Mouse (Mus musculus) hindbrain, embryonic 15.5 days (tissue): Measurements from ENCODE around the gene Tenm3. TPM values are rescaled to one million over a fixed set of nuclear protein-coding genes. Genes with fewer than 3 reads are reported as not detected.

ENCODE experiments used
- ATAC-seq: fragments of 200-750 bp; cut with Nextera tagmentation; 2 replicates; pipeline ENCODE4 v1.8.0; 2017; ENCODE audit warnings: low read depth, moderate number of reproducible peaks, moderate TSS enrichment; ENCODE audit not compliant: low FRiP score
- H3K27ac ChIP-seq: fragments of 300-500 bp; sonication (generic); replicated peaks from 2 replicates; pipeline ENCODE4 v1.5.1; 2015; ENCODE audit warnings: mild to moderate bottlenecking, inconsistent platforms
- H3K27me3 ChIP-seq: fragments of 300-500 bp; sonication (generic); 2 replicates; pipeline ENCODE4 v1.6.1; 2015; ENCODE audit warnings: control low read depth, inconsistent platforms
- H3K36me3 ChIP-seq: fragments of 300-500 bp; sonication (generic); 2 replicates; pipeline ENCODE4 v1.6.1; 2015; ENCODE audit warnings: control low read depth, inconsistent platforms
- H3K4me1 ChIP-seq: fragments of 300-500 bp; sonication (generic); replicated peaks from 2 replicates; pipeline ENCODE4 v1.6.1; 2015; ENCODE audit warnings: control low read depth, inconsistent platforms
- H3K4me2 ChIP-seq: fragments of 300-500 bp; sonication (generic); 2 replicates; pipeline ENCODE4 v1.6.1; 2015; ENCODE audit warnings: moderate library complexity, mild to moderate bottlenecking, inconsistent platforms
- H3K4me3 ChIP-seq: fragments of 300-500 bp; sonication (generic); 2 replicates; pipeline ENCODE4 v1.5.1; 2015; ENCODE audit warnings: mild to moderate bottlenecking, inconsistent platforms
- H3K9ac ChIP-seq: fragments of 300-500 bp; sonication (generic); 2 replicates; pipeline ENCODE4 v1.6.1; 2015; ENCODE audit warnings: inconsistent platforms
- H3K9me3 ChIP-seq: fragments of 300-500 bp; sonication (generic); 2 replicates; pipeline ENCODE4 v1.6.1; 2016; ENCODE audit warnings: control low read depth, inconsistent platforms
- WGBS: fragments of 180-500 bp; shearing (Covaris S2); methylation state at CpG from one replicate; pipeline ENCODE4 v1.1.7; 2015; 5-methylcytosine and 5-hydroxymethylcytosine counted together
- polyA plus RNA-seq: library from polyadenylated mRNA; unstranded; fragments of >200 nt; fragmentation: Nextera tagmentation; extraction: Ambion mirVana; gene quantifications from 2 replicates; pipeline ENCODE4 v1.2.1, GENCODE M21; 2015

The Tenm3 gene
- polyA plus RNA-seq, 1 experiment from 2014 or later = 32.7 TPM

- H3K9me3 ChIP-seq = no peaks in the 10 kb centered on the region
- H3K4me1 ChIP-seq = 0 out of 2 replicates have a peak, but pooled peaks cover 13% of the 10 kb centered on the region
- H3K4me2 ChIP-seq = peak overlapping the region; percentile 92
- peak; percentile 95 for ATAC-seq
- peak overlapping the region; percentile 90 for H3K27ac ChIP-seq
- no peaks in the 10 kb centered on the region for H3K27me3 ChIP-seq
- peak overlapping the region; percentile 63 for H3K4me3 ChIP-seq
- under 1% methylated on average over 63 of the region's 86 CpGs for WGBS
- H3K36me3 ChIP-seq = no peaks in the 10 kb centered on the region
- peak overlapping the region; percentile 61 for H3K9ac ChIP-seq
These were observed 288.8 kb downstream of the Tenm3 start for GRCm38 (mm10) chr8:48554762-48555545.

DNA sequence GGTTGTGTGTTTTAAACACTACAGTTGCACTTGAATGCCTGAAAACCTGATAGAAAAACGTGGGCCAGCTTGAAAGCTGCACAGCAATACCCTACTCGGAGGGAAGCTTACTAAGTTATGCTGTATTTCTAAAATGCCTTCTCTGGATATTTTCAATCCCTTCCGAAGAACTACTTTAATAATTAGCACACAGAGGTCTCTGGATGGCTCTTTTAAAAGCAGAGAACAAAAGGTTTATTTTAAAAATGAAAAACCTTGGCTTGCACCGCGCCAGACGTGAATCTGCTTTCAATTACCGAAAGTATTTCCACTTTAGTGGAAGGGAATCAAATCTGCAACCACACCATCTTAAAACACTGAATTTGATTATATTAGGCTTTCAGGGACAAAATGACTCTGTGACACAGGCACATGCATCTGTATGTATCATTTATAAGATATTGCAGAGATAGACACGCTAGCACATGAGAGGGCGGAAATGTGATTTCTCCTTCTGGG is 289.9 kb downstream of the Tenm3 start:
- H3K4me3 ChIP-seq = peak overlapping the region; percentile 63
- H3K36me3 ChIP-seq = no peaks in the 10 kb centered on the region
- peak overlapping the region; percentile 92 for H3K4me2 ChIP-seq
- H3K27me3 ChIP-seq = no peaks in the 10 kb centered on the region
- no peak for ATAC-seq
- H3K9ac ChIP-seq = peak overlapping the region; percentile 61
- no peaks in the 10 kb centered on the region for H3K9me3 ChIP-seq
- H3K4me1 ChIP-seq = 0 out of 2 replicates have a peak, but pooled peaks cover 10% of the 10 kb centered on the region
- under 1% methylated on average over 9 of the region's 9 CpGs for WGBS
- peak overlapping the region; percentile 90 for H3K27ac ChIP-seq

DNA sequence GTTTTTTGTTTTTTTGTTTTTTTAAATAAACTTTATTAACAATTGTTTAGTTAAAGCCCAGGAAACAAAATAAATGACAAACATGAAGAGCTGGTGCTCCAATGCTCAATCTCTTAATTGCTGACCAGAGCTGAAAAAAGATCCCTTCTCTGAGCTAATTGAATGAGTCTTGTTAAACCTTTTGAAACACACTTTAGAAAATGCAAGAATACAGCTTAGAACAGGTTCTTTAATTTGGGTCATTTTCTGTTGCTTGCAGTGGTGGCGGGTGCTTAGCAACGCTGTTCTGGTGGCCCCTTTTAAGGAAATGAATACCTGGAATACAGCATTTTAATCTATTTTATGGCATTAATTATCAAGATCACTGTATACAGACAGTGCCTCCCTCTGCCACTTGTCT is 291.4 kb downstream of the Tenm3 start:
- no peaks in the 10 kb centered on the region for H3K9me3 ChIP-seq
- ATAC-seq = no peak
- WGBS = 56% methylated on average over 2 of the region's 2 CpGs
- no peaks in the 10 kb centered on the region for H3K27me3 ChIP-seq
- peak overlapping the region; percentile 92 for H3K4me2 ChIP-seq
- no peaks in the 10 kb centered on the region for H3K36me3 ChIP-seq
- 0 out of 2 replicates have a peak, but pooled peaks cover 10% of the 10 kb centered on the region for H3K4me1 ChIP-seq
- no peak overlapping the region for H3K27ac ChIP-seq
- 0 out of 2 replicates have a peak overlapping the region, but pooled peaks have one; percentile 13 for H3K9ac ChIP-seq
- H3K4me3 ChIP-seq = no peak overlapping the region

DNA sequence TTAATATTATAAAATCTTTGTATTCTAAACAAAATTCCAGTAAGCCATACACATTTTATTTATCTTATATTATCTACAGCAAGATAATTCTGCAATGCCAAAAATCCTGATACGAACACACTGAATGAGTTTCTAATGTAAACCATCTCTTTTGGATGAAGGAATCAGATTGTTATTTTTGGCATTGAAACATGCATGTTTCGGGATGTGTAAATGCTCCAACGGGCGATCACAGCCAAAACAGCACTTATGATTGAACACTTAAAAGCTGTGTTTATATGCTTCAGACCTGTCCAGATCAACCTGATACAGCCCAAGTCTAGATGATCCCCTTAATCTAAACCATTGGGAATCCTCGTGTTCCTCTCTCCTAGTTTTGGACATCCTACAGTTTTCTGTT is 292.4 kb downstream of the Tenm3 start:
- no peak overlapping the region for H3K9ac ChIP-seq
- no peak overlapping the region for H3K4me2 ChIP-seq
- no peak overlapping the region for H3K4me3 ChIP-seq
- H3K27ac ChIP-seq = no peak overlapping the region
- H3K4me1 ChIP-seq = 0 out of 2 replicates have a peak, but pooled peaks cover 10% of the 10 kb centered on the region
- no peaks in the 10 kb centered on the region for H3K27me3 ChIP-seq
- no peak for ATAC-seq
- no peaks in the 10 kb centered on the region for H3K9me3 ChIP-seq
- no peaks in the 10 kb centered on the region for H3K36me3 ChIP-seq
- 70% methylated on average over 5 of the region's 5 CpGs for WGBS

DNA sequence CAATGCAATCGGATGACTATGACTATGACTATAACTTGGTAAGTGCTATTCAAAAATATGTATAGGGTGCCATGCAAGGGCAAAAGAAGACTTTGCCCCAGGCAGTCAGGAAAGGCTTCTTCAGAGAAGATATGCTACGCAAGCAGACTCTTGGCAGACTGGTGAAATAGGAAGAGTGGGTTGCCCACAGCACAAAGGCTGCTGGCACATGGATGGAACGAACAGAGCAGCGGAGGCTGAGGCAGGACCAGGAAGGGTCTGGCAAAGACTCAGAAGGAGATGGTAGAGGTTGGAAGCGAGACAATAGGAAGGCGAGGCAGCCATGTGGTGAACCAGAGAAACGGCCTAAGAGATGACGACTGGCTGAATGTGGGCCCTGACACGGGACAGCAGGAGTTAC is 294.8 kb downstream of the Tenm3 start:
- no peak for ATAC-seq
- Histone ChIP-seq H3K9ac (no peak overlapping the region), H3K9me3 (no peaks in the 10 kb centered on the region), H3K4me2 (no peak overlapping the region), H3K4me1 (0 out of 2 replicates have a peak, but pooled peaks cover 5% of the 10 kb centered on the region), H3K36me3 (no peaks in the 10 kb centered on the region), H3K4me3 (no peak overlapping the region), H3K27ac (no peak overlapping the region), H3K27me3 (no peaks in the 10 kb centered on the region)
- WGBS = 84% methylated on average over 9 of the region's 9 CpGs

DNA sequence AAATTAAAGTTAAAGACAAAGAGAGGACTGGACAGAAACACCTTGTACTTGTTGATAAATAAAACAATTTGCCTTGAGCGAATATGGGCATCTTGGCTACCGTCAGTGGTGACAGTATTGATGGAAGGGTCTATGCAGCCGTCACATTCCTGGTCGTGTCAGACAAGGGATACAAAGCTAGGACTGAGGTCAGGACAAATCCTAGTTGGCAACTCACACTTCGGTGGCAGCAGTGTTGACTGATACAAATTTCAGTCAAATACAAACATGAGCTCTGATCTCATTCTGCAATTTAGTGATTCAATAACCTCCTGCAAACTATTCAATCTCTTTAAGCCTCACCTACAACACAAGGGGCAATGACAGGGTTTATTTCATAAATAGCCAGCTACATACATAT is 298.1 kb downstream of the Tenm3 start:
- ATAC-seq = no peak
- peaks cover 11% of the 10 kb centered on the region for H3K4me1 ChIP-seq
- H3K4me3 ChIP-seq = no peak overlapping the region
- no peaks in the 10 kb centered on the region for H3K36me3 ChIP-seq
- no peaks in the 10 kb centered on the region for H3K27me3 ChIP-seq
- H3K9ac ChIP-seq = no peak overlapping the region
- no peak overlapping the region for H3K4me2 ChIP-seq
- WGBS = 74% methylated on average over 5 of the region's 5 CpGs
- H3K9me3 ChIP-seq = no peaks in the 10 kb centered on the region
- no peak overlapping the region for H3K27ac ChIP-seq

- H3K9me3 ChIP-seq = no peaks in the 10 kb centered on the region
- H3K4me3 ChIP-seq = no peak overlapping the region
- no peaks in the 10 kb centered on the region for H3K36me3 ChIP-seq
- H3K4me1 ChIP-seq = peaks cover 12% of the 10 kb centered on the region
- no peak for ATAC-seq
- 56% methylated on average over 7 of the region's 7 CpGs for WGBS
- H3K27ac ChIP-seq = no peak overlapping the region
- no peaks in the 10 kb centered on the region for H3K27me3 ChIP-seq
- no peak overlapping the region for H3K9ac ChIP-seq
- no peak overlapping the region for H3K4me2 ChIP-seq
These were observed 298.9 kb downstream of the Tenm3 start for GRCm38 (mm10) chr8:48544840-48545239.

- H3K27me3 ChIP-seq = no peaks in the 10 kb centered on the region
- H3K9me3 ChIP-seq = no peaks in the 10 kb centered on the region
- H3K36me3 ChIP-seq = no peaks in the 10 kb centered on the region
- H3K4me1 ChIP-seq = peaks cover 12% of the 10 kb centered on the region
- no peak for ATAC-seq
- no peak overlapping the region for H3K4me3 ChIP-seq
- H3K27ac ChIP-seq = no peak overlapping the region; the same call in 1 of the 2 replicates
- no peak overlapping the region for H3K9ac ChIP-seq
- H3K4me2 ChIP-seq = peak overlapping the region; percentile 35
- WGBS = 59% methylated on average over 17 of the region's 17 CpGs
These were observed 301.6 kb downstream of the Tenm3 start for GRCm38 (mm10) chr8:48542141-48542540.

DNA sequence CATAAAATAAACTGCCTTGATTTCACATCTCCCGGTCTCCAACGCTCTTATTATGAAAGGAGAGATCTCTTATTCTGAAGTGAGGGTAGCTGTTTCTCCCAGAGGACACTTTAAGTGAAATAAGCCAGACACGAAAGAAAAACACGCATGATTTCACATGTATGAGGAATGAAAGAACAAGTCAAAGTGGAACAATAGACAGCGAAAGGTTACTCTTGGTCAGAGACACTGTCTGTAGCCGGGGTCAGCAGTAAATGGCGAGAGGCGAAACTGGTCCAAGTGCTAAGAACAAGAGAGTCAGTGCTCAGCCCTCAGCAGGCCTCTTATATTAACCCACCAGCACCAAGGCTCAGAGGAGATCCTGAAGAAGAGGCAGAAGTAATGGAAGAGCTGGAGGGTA is 302.9 kb downstream of the Tenm3 start:
- no peak overlapping the region for H3K4me3 ChIP-seq
- H3K4me2 ChIP-seq = no peak overlapping the region
- no peak overlapping the region for H3K9ac ChIP-seq
- H3K9me3 ChIP-seq = no peaks in the 10 kb centered on the region
- 28% methylated on average over 8 of the region's 8 CpGs for WGBS
- H3K4me1 ChIP-seq = peaks cover 12% of the 10 kb centered on the region
- no peaks in the 10 kb centered on the region for H3K36me3 ChIP-seq
- no peaks in the 10 kb centered on the region for H3K27me3 ChIP-seq
- ATAC-seq = no peak
- no peak overlapping the region for H3K27ac ChIP-seq

DNA sequence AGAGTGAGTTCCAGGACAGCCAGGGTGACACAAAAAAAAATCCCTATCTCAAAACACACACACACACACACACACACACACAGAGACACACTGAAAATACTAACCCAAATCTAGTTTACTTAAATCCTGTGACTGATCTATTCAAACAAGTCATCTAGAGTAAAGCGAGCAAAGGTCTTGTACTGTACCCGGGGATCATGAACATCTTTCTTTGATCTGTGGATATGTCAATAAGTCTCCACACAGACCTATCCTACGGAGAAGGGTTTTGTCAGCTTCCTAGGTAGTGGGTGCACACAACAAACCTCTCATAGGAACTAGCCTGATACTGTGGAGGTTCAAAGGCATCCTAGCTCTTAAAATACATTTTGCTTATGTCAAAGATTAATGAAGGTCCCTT is 307.9 kb downstream of the Tenm3 start:
- no peak overlapping the region for H3K4me3 ChIP-seq
- no peaks in the 10 kb centered on the region for H3K36me3 ChIP-seq
- no peak for ATAC-seq
- no peaks in the 10 kb centered on the region for H3K9me3 ChIP-seq
- no peak overlapping the region for H3K9ac ChIP-seq
- peaks cover 3% of the 10 kb centered on the region; the same call in 1 of the 2 replicates for H3K4me1 ChIP-seq
- WGBS = 92% methylated on average over 3 of the region's 3 CpGs
- H3K27me3 ChIP-seq = no peaks in the 10 kb centered on the region
- no peak overlapping the region for H3K27ac ChIP-seq
- no peak overlapping the region for H3K4me2 ChIP-seq

- no peak overlapping the region for H3K9ac ChIP-seq
- H3K27me3 ChIP-seq = no peaks in the 10 kb centered on the region
- ATAC-seq = no peak
- no peak overlapping the region for H3K4me2 ChIP-seq
- no peaks in the 10 kb centered on the region for H3K4me1 ChIP-seq
- 87% methylated on average over 5 of the region's 5 CpGs for WGBS
- H3K36me3 ChIP-seq = no peaks in the 10 kb centered on the region
- no peaks in the 10 kb centered on the region for H3K9me3 ChIP-seq
- H3K4me3 ChIP-seq = no peak overlapping the region
- H3K27ac ChIP-seq = no peak overlapping the region
These were observed 312.0 kb downstream of the Tenm3 start for GRCm38 (mm10) chr8:48531795-48532194.

DNA sequence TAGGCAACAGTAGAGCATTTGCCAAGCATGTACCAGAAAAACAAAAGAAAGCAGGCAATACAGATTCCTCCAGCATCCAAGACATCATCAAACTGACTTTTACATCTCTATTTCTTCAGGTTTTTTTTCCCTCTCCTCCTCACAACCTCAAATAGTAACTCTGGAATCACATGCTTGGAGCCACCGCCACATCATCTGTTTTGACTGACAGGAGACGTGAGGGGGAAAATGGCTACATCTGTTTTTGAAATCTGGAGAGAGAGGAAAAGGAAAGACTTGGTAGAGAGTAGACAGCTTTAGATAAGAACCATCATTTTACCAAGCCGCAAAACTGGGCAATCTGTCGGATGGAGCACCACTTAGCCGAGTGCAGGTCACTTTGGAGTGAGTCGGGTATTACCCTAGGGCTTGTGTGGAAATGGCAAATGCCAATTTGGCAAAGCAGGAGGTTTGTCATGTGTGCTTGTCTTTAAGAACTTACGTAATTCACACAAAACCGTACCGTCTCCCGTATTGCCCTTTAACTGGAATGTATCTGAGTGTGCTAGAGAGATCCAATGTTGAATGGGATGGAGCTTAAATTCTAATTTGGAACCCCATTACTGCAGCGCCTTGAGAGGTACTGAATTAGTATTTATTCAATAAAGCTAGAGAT is 312.7 kb downstream of the Tenm3 start:
- no peaks in the 10 kb centered on the region for H3K27me3 ChIP-seq
- no peaks in the 10 kb centered on the region for H3K36me3 ChIP-seq
- ATAC-seq = no peak
- H3K27ac ChIP-seq = no peak overlapping the region
- WGBS = 89% methylated on average over 11 of the region's 11 CpGs
- H3K4me3 ChIP-seq = no peak overlapping the region
- H3K9me3 ChIP-seq = no peaks in the 10 kb centered on the region
- no peaks in the 10 kb centered on the region for H3K4me1 ChIP-seq
- H3K4me2 ChIP-seq = no peak overlapping the region
- H3K9ac ChIP-seq = no peak overlapping the region
